Mouse (Mus musculus) frontal cortex, postnatal 25 days (tissue): ENCODE data around the gene Gm10309.

Experiments used
- DNase-seq, 2 experiments: peaks; one replicate each; pipeline ENCODE4 v3.0.0; 2022; ENCODE audit warnings: low spot score in 2 of 2

The Gm10309 gene

GRCm38 (mm10) chr17:86505183-86505631 is at the start of gene Gm10309:
TSS of gene Gm10309 (minus strand) at chr17:86505232.
- DNase-seq = no peak

DNA sequence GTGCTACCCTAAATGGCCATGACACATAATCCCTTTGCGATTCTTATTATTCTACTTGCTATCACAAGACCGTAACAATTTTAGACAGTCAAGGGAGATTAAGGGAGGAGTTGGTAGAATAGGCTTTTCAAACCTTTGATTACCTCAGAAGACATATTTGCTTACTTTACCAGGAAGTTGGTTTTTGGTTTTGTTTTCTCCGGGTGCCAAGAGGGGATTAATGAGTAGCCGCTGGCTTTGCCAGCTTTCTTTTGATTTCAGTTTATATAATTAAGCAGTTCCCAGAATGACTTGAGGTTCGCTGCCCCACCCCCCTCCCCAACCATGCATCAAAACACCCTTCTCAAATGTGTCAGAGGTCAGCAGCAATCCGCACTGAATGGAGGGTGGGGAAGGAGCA is 47.0 kb upstream of the Gm10309 start:
- DNase-seq = no peak

DNA sequence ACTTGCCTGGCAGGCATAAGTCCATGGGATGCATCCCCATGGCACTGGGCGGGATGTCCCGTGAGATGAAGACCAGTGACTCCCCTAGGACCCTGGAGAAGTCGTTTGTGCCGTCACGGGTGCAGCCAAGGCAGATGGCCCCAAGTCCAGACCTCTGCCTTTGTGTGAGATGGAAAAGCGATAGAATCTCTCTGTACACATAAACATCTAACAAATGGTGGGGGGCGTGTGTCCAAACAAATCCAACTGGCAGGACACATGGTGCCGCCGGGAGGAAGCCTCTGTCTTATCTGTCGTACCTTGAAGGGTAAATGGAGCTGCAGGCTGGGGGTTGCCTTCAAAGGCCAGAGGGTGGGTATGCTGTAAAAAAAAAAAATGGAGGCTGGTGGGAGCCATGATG is 46.5 kb upstream of the Gm10309 start:
- no peak for DNase-seq

GRCm38 (mm10) chr17:86549128-86549527 is 44.1 kb upstream of the Gm10309 start:
- no peak for DNase-seq

DNA sequence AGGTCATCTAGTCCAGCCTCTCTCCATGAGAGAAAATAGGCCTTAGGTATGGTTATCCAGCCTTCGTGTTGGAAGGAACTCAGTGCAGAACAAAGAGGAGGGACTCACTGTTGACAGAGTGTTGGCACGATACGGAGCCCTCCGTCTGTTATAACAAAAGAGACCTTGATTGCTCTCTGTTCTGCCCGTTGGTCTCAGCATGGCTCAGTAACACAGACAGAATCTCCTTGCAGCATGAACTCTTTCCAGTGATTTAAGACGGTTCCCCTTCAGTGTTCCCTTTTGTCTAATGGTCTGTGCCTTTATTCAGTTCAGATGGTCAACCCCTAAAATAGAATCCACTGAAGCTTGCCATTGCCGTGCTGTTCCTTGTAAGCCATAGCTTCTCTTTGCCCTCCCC is 41.5 kb upstream of the Gm10309 start:
- DNase-seq = no peak

DNA sequence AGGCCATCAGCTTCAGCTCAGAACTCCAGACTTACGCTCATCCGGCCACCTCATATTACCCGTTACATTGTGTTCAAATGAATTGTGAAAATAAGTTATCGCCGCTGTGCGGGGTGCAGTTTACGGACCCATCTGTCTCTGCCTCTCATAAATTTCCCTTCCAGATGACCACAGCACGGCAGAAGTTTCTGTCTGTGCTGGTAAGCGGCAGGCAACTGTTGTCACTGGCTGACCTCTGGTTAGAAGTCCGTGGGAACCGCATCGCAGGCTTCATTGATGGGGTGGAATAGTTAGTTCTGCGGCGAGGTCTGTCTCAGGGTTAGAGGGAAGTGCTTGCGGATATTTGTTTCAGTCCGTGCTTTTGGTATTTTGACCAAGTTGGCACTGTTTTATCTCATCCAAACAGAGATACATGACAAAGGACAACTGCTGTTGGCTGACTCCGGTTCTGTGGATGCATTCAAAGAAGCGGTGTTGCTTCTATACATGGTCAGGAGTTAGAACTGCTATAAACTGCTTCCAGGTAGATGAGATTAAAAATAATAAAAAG is 34.9 kb upstream of the Gm10309 start:
- DNase-seq = no peak

GRCm38 (mm10) chr17:86535827-86536656 is 31.0 kb upstream of the Gm10309 start:
- DNase-seq = peak; percentile 40 to 69

GRCm38 (mm10) chr17:86535096-86535495 is 30.1 kb upstream of the Gm10309 start:
- DNase-seq = no peak

DNA sequence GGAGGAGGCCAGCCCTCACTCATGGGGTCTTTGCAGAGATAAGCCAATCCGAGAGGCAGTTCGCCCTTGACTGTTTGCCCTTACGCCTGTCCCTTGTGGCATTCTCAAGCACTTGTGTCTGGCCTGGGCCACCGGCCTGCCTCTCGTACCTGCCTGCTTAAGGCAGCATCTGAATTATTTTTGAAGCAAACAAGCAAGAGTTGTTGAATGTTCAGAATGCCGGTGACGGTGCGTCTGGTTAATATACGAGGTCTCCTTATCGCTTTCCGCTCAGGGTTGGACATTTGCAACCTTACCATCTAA is 28.5 kb upstream of the Gm10309 start:
- no peak for DNase-seq

DNA sequence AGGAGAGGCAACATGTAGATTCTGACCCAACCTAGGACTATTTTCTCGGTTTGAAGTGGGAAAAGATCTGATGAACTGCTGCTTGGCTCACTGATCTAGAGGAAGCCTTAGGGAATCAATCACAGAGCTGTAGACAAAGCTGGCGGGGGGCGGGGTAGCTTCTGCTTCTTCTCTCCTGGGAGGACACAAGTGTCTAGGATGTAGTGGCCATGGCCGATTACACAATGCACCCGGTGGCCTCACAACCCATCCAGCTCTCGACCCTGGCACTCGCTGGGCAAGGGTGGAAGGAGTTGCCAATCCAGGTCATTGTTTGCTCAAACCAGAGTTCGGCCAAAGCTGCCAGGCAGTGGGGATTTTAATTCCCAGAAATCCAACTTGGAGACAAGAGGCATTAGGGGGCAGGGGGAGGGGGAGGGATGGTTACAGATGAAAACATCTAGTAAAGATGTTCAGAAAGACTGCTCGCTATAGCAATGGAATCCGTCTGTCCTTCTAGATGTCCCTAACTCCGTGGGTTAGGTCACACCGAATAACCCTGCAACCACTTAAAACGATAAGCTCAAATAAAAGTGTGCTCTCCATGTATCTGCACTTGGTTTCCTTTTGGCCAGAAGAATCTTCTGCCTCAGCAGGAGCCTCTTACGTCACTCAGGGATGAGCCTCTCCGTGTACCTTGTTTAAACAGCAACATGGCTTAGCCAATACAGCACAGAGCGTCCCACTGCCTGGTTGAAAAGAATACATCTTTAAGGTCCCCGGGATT is 27.9 kb upstream of the Gm10309 start:
- DNase-seq = no peak

DNA sequence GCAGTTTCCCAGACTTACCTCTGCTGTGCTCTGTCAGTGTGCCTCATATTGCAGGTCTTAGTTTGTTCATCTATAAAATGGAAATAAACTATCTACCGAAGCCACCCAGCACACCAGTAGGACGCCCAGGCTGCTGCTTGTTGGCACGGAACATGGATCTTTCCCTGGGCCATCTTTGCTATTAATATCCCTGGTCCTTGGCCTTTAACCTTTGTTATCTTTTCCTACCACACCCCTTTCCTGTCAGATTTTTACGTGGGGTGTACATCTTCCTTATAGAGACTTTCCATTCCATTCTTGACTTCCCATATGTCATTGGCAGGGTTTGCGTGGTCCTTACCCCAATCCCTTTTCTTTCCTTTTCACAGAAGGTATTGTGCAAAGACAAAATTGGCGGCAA is 26.2 kb upstream of the Gm10309 start:
- no peak for DNase-seq

GRCm38 (mm10) chr17:86529411-86529810 is 24.4 kb upstream of the Gm10309 start:
- DNase-seq = no peak

- DNase-seq = no peak
Observed at GRCm38 (mm10) chr17:86529003-86529402, 24.0 kb upstream of the Gm10309 start.

DNA sequence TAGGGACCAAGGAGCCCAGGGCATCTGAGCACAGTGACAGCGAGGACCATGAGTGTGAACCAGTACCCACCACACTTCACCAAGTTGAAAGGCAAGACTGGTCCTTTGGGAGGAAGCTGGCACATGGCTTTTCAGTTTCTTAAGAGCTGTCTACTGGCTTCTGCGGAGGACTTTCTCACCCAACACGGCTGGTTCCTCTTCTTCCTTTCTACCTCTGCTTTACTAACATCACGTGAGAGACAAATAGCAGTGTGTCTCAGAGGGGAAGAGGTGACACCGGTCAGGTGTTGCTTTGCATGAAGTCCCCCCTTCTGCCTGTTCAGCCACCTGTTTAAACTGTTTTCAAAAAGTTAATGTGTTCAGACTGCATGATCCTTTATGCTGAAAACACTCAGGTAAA is 22.3 kb upstream of the Gm10309 start:
- DNase-seq = no peak

- no peak for DNase-seq
Observed at GRCm38 (mm10) chr17:86526016-86526415, 21.0 kb upstream of the Gm10309 start.

- no peak for DNase-seq
Observed at GRCm38 (mm10) chr17:86525075-86525474, 20.0 kb upstream of the Gm10309 start.

- no peak for DNase-seq
Observed at GRCm38 (mm10) chr17:86523843-86524242, 18.8 kb upstream of the Gm10309 start.

GRCm38 (mm10) chr17:86523374-86523773 is 18.3 kb upstream of the Gm10309 start:
- no peak for DNase-seq

DNA sequence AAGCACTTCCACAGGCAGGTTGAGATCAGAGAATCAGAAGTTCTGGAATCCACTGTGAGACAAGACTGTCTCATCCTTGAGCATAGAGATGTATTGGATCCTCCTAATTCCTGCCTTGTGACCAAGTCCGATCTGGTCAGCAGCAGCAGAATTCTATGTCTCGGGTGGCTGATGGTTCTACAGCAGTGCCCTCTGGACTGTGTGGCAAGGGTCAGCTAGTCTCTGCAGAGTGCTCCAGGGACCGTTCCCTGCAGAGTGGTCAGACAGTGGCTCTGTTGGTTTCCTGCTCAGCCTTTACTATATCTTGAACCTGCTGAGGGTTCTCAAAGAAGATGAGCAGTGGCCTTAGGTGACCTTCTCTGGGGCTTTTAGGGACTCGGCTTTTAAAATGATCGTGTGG is 17.6 kb upstream of the Gm10309 start:
- DNase-seq = no peak

DNA sequence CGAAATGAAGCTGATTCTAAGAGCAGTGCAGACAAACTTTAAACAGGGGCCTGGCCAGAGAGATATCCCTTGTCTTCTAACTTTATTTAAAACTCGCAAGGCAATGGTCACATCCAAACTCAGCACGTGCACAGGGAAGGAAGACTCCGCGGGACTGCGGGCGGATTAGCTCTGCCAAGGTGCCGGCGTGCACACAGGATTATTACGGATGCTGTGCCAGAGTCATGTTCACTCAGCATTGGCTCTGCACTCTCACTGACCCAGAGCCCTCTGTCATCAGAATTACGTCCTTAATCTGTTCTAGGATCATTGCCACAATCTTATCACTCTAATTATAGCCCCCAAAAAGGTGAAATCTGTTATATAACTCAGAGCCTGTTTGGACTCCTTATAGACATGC is 16.2 kb upstream of the Gm10309 start:
- no peak for DNase-seq

DNA sequence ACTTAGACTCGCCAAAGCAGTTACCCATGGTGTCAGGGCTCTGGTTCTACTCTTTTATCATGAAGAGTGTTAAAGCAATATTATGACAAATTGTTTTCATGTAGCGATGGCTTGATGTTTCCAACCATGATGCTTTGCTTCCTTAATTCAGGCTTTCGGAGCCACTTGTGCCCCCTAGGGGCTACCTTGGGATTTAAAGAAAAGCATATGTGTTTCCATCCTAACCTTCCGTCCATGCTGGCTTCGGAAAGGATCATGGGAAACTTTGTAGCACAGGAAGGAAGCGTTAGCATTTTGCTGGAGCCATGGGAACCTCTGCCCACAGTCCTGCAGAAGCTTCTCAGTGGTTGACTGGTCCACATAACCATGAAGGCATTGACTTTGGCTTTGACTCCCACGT is 13.6 kb upstream of the Gm10309 start:
- no peak for DNase-seq

- no peak for DNase-seq
Observed at GRCm38 (mm10) chr17:86516630-86517029, 11.6 kb upstream of the Gm10309 start.
